Mouse (Mus musculus) liver, embryonic 14.5 days (tissue): Measurements from ENCODE around the gene Gm45233. TPM values are rescaled to one million over a fixed set of nuclear protein-coding genes. Genes with fewer than 3 reads are reported as not detected.

Experiments
- ATAC-seq: fragments of 200-750 bp; cut with Nextera tagmentation; 2 replicates; pipeline ENCODE4 v1.8.0; 2017; ENCODE audit warnings: moderate number of reproducible peaks, mild to moderate bottlenecking, moderate library complexity; ENCODE audit not compliant: insufficient read depth
- DNase-seq, 3 experiments: peaks; one replicate each; pipeline ENCODE4 v3.0.0-alpha.2; 2012 to 2013; ENCODE audit warnings: low read depth in 3 of 3, low spot score in 3 of 3
- H3K27ac ChIP-seq: fragments of 300-500 bp; sonication (generic); 2 replicates; pipeline ENCODE4 v1.5.1; 2014; ENCODE audit warnings: moderate library complexity, mild to moderate bottlenecking, control low read depth, inconsistent platforms
- H3K27me3 ChIP-seq: fragments of 300-500 bp; sonication (generic); 2 replicates; pipeline ENCODE4 v1.6.1; 2014; ENCODE audit warnings: mild to moderate bottlenecking, low read length, moderate library complexity; ENCODE audit not compliant: control insufficient read depth, insufficient read depth
- H3K36me3 ChIP-seq: fragments of 300-500 bp; sonication (generic); replicated peaks from 2 replicates; pipeline ENCODE4 v1.6.1; 2014; ENCODE audit warnings: low read depth; ENCODE audit not compliant: control insufficient read depth, insufficient read depth
- H3K4me1 ChIP-seq, 2 experiments: fragments of 200-500 bp in 1 of 2; fragments of 300-500 bp in 1 of 2; sonication (generic) in 1 of 2; replicated peaks; 2 replicates each; pipeline ENCODE4 v1.6.1; 2012 to 2014; ENCODE audit warnings: antibody characterized with exemption in 1 of 2, inconsistent platforms in 1 of 2, low read length in 1 of 2; ENCODE audit not compliant: control insufficient read depth in 2 of 2, insufficient read depth in 2 of 2
- H3K4me2 ChIP-seq: fragments of 300-500 bp; sonication (generic); 2 replicates; pipeline ENCODE4 v1.6.1; 2014; ENCODE audit warnings: low read depth, mild to moderate bottlenecking, control low read depth, moderate library complexity
- H3K4me3 ChIP-seq, 2 experiments: fragments of 200-500 bp in 1 of 2; fragments of 300-500 bp in 1 of 2; sonication (generic) in 1 of 2; 2 replicates each; pipeline ENCODE4 v1.5.1; 2012 to 2014; ENCODE audit warnings: low read depth in 2 of 2, low read length in 2 of 2, mild to moderate bottlenecking in 2 of 2, control low read depth in 1 of 2, inconsistent platforms in 1 of 2, moderate library complexity in 1 of 2; ENCODE audit not compliant: insufficient read depth in 1 of 2
- H3K9ac ChIP-seq: fragments of 300-500 bp; sonication (generic); replicated peaks from 2 replicates; pipeline ENCODE4 v1.6.1; 2014; ENCODE audit warnings: mild to moderate bottlenecking, control low read depth, moderate library complexity
- H3K9me3 ChIP-seq: fragments of 300-500 bp; sonication (generic); 2 replicates; pipeline ENCODE4 v1.6.1; 2016; ENCODE audit warnings: low read length, mixed read lengths; ENCODE audit not compliant: control insufficient read depth
- CTCF ChIP-seq: IDR thresholded peaks from 2 replicates; pipeline ENCODE4 v1.5.1; 2016; ENCODE audit warnings: antibody characterized with exemption, low read depth, control low read depth
- EP300 ChIP-seq: IDR thresholded peaks from 2 replicates; pipeline ENCODE4 v1.6.1; 2016; ENCODE audit warnings: antibody characterized with exemption, low read depth
- WGBS: fragments of 180-500 bp; shearing (Covaris S2); extraction: QIAGEN DNeasy Blood & Tissue Kit; methylation state at CpG from one replicate; pipeline ENCODE4 v1.1.7; 2014; ENCODE audit not compliant: insufficient replicate concordance; 5-methylcytosine and 5-hydroxymethylcytosine counted together
- polyA plus RNA-seq, 2 experiments: library from polyadenylated mRNA; depleted of rRNA in 1 of 2; stranded (reverse) in 1 of 2; unstranded in 1 of 2; fragments of >200 nt; fragmentation: Nextera tagmentation in 1 of 2; extraction: Ambion mirVana in 1 of 2; gene quantifications; 2 replicates each; pipeline versions ENCODE4 v1.2.1 to v1.2.3; 2012 to 2014

The Gm45233 gene
- polyA plus RNA-seq, 2 experiments, result 0.26 TPM; not detected in 1

GRCm38 (mm10) chr7:43453599-43454355 lies 9.8 kb downstream of the Gm45233 start:
- Histone ChIP-seq H3K4me2 (no peak overlapping the region), H3K4me3 (no peak overlapping the region), H3K9me3 (no peaks in the 10 kb centered on the region), H3K27ac (no peak overlapping the region), H3K27me3 (no peaks in the 10 kb centered on the region), H3K9ac (no peak overlapping the region), H3K36me3 (peaks cover 2% of the 10 kb centered on the region; the same call in 1 of the 2 replicates), H3K4me1 (peaks cover 0 to 2% of the 10 kb centered on the region in 2 experiments; a peak in 1 of 4 replicates)
- DNase-seq (no peak), ATAC-seq (no peak)
- 68% methylated on average over 14 of the region's 14 CpGs for WGBS
- TF ChIP-seq EP300, result no peak
- no peak for TF ChIP-seq CTCF

GRCm38 (mm10) chr7:43454371-43454770 lies 10.4 kb downstream of the Gm45233 start:
- H3K27me3 ChIP-seq, result no peaks in the 10 kb centered on the region
- no peak overlapping the region for H3K9ac ChIP-seq
- TF ChIP-seq CTCF, result no peak
- no peak for TF ChIP-seq EP300
- peaks cover 2% of the 10 kb centered on the region; the same call in 1 of the 2 replicates for H3K36me3 ChIP-seq
- H3K27ac ChIP-seq, result no peak overlapping the region
- H3K9me3 ChIP-seq, result no peaks in the 10 kb centered on the region
- no peak overlapping the region for H3K4me2 ChIP-seq
- H3K4me3 ChIP-seq, result no peak overlapping the region
- no peak for DNase-seq
- WGBS, result 57% methylated on average over 6 of the region's 6 CpGs
- no peaks in the 10 kb centered on the region; a peak in 1 of 4 replicates for H3K4me1 ChIP-seq
- no peak for ATAC-seq

- Histone ChIP-seq H3K36me3 (no peaks in the 10 kb centered on the region), H3K27me3 (no peaks in the 10 kb centered on the region), H3K4me3 (no peak within 1 kb of the TSS), H3K27ac (no peak within 1 kb of the TSS), H3K9ac (no peak within 1 kb of the TSS), H3K9me3 (no peaks in the 10 kb centered on the region), H3K4me1 (peaks cover 5 to 8% of the 10 kb centered on the region in 2 experiments; a peak in 2 of 4 replicates), H3K4me2 (no peak within 1 kb of the TSS)
- TF ChIP-seq EP300 (no peak), CTCF (no peak)
- ATAC-seq (no peak), DNase-seq (no peak)
- WGBS, result 50% methylated on average over 4 of the region's 4 CpGs
Measured at GRCm38 (mm10) chr7:43462851-43463250, 18.9 kb downstream of the Gm45233 start, which contains the start of gene Vsig10l. Gene Vsig10l (plus strand): TSS chr7:43463151.

GRCm38 (mm10) chr7:43463976-43464375 lies 20.0 kb downstream of the Gm45233 start:
- no peak overlapping the region for H3K9ac ChIP-seq

GRCm38 (mm10) chr7:43464864-43465343 lies 21.0 kb downstream of the Gm45233 start:
- H3K36me3 ChIP-seq, result no peaks in the 10 kb centered on the region
- ATAC-seq, result no peak
- no peaks in the 10 kb centered on the region for H3K9me3 ChIP-seq
- WGBS, result 4% methylated on average over 35 of the region's 35 CpGs
- H3K4me3 ChIP-seq, result peak overlapping the region; percentile 6 to 61; a peak in 2 of 4 replicates
- peak overlapping the region; percentile 11; the same call in 1 of the 2 replicates for H3K9ac ChIP-seq
- TF ChIP-seq CTCF (no peak), EP300 (no peak)
- H3K27me3 ChIP-seq, result no peaks in the 10 kb centered on the region
- no peak for DNase-seq
- H3K4me2 ChIP-seq, result peak overlapping the region; percentile 94
- H3K27ac ChIP-seq, result no peak overlapping the region
- peaks cover 5 to 8% of the 10 kb centered on the region in 2 experiments; a peak in 2 of 4 replicates for H3K4me1 ChIP-seq

More at GRCm38 (mm10) chr7:43463976-43464375, 20.0 kb downstream of the Gm45233 start:
- ATAC-seq (no peak), DNase-seq (no peak)
- no peaks in the 10 kb centered on the region for H3K27me3 ChIP-seq
- TF ChIP-seq EP300 (no peak), CTCF (no peak)
- H3K4me3 ChIP-seq, result no peak overlapping the region
- WGBS, result 65% methylated on average over 7 of the region's 7 CpGs
- no peak overlapping the region for H3K27ac ChIP-seq
- H3K36me3 ChIP-seq, result no peaks in the 10 kb centered on the region
- peaks cover 5 to 8% of the 10 kb centered on the region in 2 experiments; a peak in 2 of 4 replicates for H3K4me1 ChIP-seq
- no peaks in the 10 kb centered on the region for H3K9me3 ChIP-seq
- H3K4me2 ChIP-seq, result no peak overlapping the region
